Mouse (Mus musculus) cerebellum, adult 2 months (tissue): ENCODE results near the gene Fblim1. TPM values are rescaled to one million over a fixed set of nuclear protein-coding genes. Genes with fewer than 3 reads are reported as not detected.

Experiments
- DNase-seq, 2 experiments: peaks; one replicate each; pipeline ENCODE4 v3.0.0; 2021
- H3K27ac ChIP-seq: fragments of 200-500 bp; 2 replicates; pipeline ENCODE4 v1.5.1; 2012; ENCODE audit warnings: low read length, control low read depth, inconsistent platforms; ENCODE audit not compliant: insufficient read depth
- H3K27me3 ChIP-seq: fragments of 200-500 bp; 2 replicates; pipeline ENCODE4 v1.6.1; 2012; ENCODE audit warnings: inconsistent platforms, mild to moderate bottlenecking, low read length, moderate library complexity; ENCODE audit not compliant: control insufficient read depth, insufficient read depth
- H3K4me1 ChIP-seq: fragments of 200-500 bp; 2 replicates; pipeline ENCODE4 v1.6.1; 2011; ENCODE audit warnings: low read length; ENCODE audit not compliant: control insufficient read depth, insufficient read depth
- H3K4me3 ChIP-seq: fragments of 200-500 bp; replicated peaks from 2 replicates; pipeline ENCODE3; 2011; ENCODE audit warnings: mild to moderate bottlenecking, low read depth, low read length, control low read depth; ENCODE audit not compliant: insufficient read depth
- CTCF ChIP-seq: fragments of 200-500 bp; IDR thresholded peaks from 2 replicates; pipeline ENCODE4 v1.5.1; 2011; ENCODE audit warnings: low read depth, mild to moderate bottlenecking, control low read depth, low read length, moderate library complexity, borderline replicate concordance; ENCODE audit not compliant: insufficient read depth
- POLR2A ChIP-seq: fragments of 200-500 bp; IDR thresholded peaks from 2 replicates; pipeline ENCODE4 v1.6.1; 2011; ENCODE audit warnings: low read length, control low read depth, borderline replicate concordance; ENCODE audit not compliant: insufficient read depth
- WGBS: fragments of 180-500 bp; shearing (Covaris S2); methylation state at CpG from one replicate; pipeline ENCODE4 v1.1.7; 2018; 5-methylcytosine and 5-hydroxymethylcytosine counted together
- polyA plus RNA-seq: library from polyadenylated mRNA; depleted of rRNA; stranded (reverse); fragments of >200 nt; gene quantifications from 2 replicates; pipeline ENCODE4 v1.2.3, GENCODE M21; 2012; rRNA removed

Gene Fblim1
- polyA plus RNA-seq, 1 experiment = 2.6 TPM

GRCm38 (mm10) chr4:141537706-141538407 is 68.0 kb downstream of the Fblim1 start:
- H3K27ac ChIP-seq = peak overlapping the region; percentile 79
- peak; percentile 57 to 67 for DNase-seq
- no peak for TF ChIP-seq POLR2A
- peak overlapping the region; percentile 73 for H3K4me3 ChIP-seq
- WGBS = under 1% methylated on average over 101 of the region's 101 CpGs
- no peaks in the 10 kb centered on the region for H3K27me3 ChIP-seq
- H3K4me1 ChIP-seq = peaks cover 7% of the 10 kb centered on the region; the same call in 1 of the 2 replicates

- TF ChIP-seq POLR2A (no peak), CTCF (no peak)
- H3K27me3 ChIP-seq = no peaks in the 10 kb centered on the region
- H3K27ac ChIP-seq = peak overlapping the region; percentile 35; the same call in 1 of the 2 replicates
- DNase-seq = no peak
- H3K4me3 ChIP-seq = peak overlapping the region; percentile 73
- peaks cover 11% of the 10 kb centered on the region for H3K4me1 ChIP-seq
- WGBS = under 1% methylated on average over 14 of the region's 14 CpGs
Measured at GRCm38 (mm10) chr4:141537226-141537610, 68.7 kb downstream of the Fblim1 start.

GRCm38 (mm10) chr4:141536291-141537225 is 69.3 kb downstream of the Fblim1 start:
- Histone ChIP-seq H3K27ac (peak overlapping the region; percentile 52), H3K27me3 (no peaks in the 10 kb centered on the region), H3K4me3 (peak overlapping the region; percentile 73), H3K4me1 (peaks cover 12% of the 10 kb centered on the region)
- under 1% methylated on average over 61 of the region's 61 CpGs for WGBS
- peak; percentile 70 to 73 for DNase-seq
- TF ChIP-seq POLR2A (peak; percentile 16; the same call in 1 of the 2 replicates), CTCF (no peak)

DNA sequence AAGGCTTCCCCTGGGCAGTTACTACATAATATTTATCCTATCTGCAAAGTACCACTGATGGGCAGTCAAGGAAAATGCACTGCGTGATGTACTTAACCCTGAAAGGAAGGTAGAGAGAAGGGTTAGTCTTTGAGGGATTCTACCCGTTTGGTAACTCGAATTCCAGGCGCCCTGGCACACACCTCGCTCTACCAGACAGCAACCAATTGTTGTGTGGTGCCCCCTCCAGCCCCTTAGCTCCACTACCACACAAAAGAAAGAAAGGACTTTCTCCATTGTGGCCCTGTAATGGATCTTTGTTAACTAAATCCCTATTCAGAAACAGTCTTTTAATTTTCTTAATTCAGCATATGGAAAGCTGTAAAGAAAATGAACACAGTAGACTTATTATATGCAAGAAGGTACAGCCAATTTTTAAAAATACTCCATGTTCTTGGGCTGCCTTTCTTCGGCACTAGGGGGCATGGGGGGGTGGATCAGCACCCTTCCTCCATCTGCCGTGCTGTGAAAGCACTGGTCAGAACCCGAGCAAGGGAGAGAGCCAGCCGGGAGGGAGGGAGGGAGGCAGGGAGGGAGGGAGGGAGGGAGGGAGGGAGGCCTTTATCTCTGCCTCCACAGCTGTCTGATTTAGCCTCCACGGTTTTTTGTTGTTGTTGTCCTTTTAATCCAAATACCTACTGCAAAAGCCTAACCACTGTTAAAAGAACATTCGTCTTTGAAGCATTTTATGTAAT is 70.8 kb downstream of the Fblim1 start:
- WGBS = 6% methylated on average over 11 of the region's 11 CpGs

GRCm38 (mm10) chr4:141530979-141531378 is 74.9 kb downstream of the Fblim1 start:
- Histone ChIP-seq H3K4me1 (peaks cover 21% of the 10 kb centered on the region), H3K4me3 (no peak overlapping the region), H3K27me3 (no peaks in the 10 kb centered on the region), H3K27ac (no peak overlapping the region)
- no peak for DNase-seq
- 74% methylated on average over 15 of the region's 15 CpGs for WGBS
- TF ChIP-seq POLR2A (no peak), CTCF (no peak)

More for the DNA sequence above, 70.8 kb downstream of the Fblim1 start:
- H3K4me1 ChIP-seq = peaks cover 17% of the 10 kb centered on the region
- no peak for TF ChIP-seq POLR2A
- no peak for TF ChIP-seq CTCF
- H3K4me3 ChIP-seq = peak overlapping the region; percentile 73
- H3K27ac ChIP-seq = peak overlapping the region; percentile 69; the same call in 1 of the 2 replicates
- no peaks in the 10 kb centered on the region for H3K27me3 ChIP-seq
- peak; percentile 62 to 76 for DNase-seq

- no peak for DNase-seq
- WGBS = 79% methylated on average over 11 of the region's 11 CpGs
- H3K4me1 ChIP-seq = peaks cover 17% of the 10 kb centered on the region
Measured at GRCm38 (mm10) chr4:141528938-141529337, 77.0 kb downstream of the Fblim1 start.

GRCm38 (mm10) chr4:141526936-141527650 is 78.8 kb downstream of the Fblim1 start:
- no peak for DNase-seq
- no peak overlapping the region for H3K27ac ChIP-seq
- peaks cover 9% of the 10 kb centered on the region for H3K4me1 ChIP-seq
- WGBS = 50% methylated on average over 7 of the region's 7 CpGs
- no peak for TF ChIP-seq POLR2A
- TF ChIP-seq CTCF = no peak
- no peak overlapping the region for H3K4me3 ChIP-seq
- no peaks in the 10 kb centered on the region for H3K27me3 ChIP-seq

More at GRCm38 (mm10) chr4:141528938-141529337, 77.0 kb downstream of the Fblim1 start:
- H3K4me3 ChIP-seq = no peak overlapping the region
- TF ChIP-seq CTCF = no peak
- TF ChIP-seq POLR2A = no peak
- no peaks in the 10 kb centered on the region for H3K27me3 ChIP-seq
- H3K27ac ChIP-seq = no peak overlapping the region

Other genes with a start within 250 kb of the Fblim1 start
- gene Fam131c, start 237.9 kb downstream of the Fblim1 start, polyA plus RNA-seq = 17.9 and 18.2 TPM in 2 replicates
- gene Clcnka, start 207.4 kb downstream of the Fblim1 start, polyA plus RNA-seq = 0.03 TPM in 1 of 2 replicates, not detected in the other
- gene Clcnkb, start 190.1 kb downstream of the Fblim1 start, polyA plus RNA-seq = not detected in 2 replicates
- gene Hspb7, start 185.3 kb downstream of the Fblim1 start, polyA plus RNA-seq = 0.10 and 0.16 TPM in 2 replicates
- 8.7 and 12.9 TPM in 2 replicates for gene Srarp, start 170.0 kb downstream of the Fblim1 start, polyA plus RNA-seq
- gene Zbtb17, start 161.4 kb downstream of the Fblim1 start, polyA plus RNA-seq = 34.7 TPM in 2 replicates
- gene Spen, start 67.5 kb downstream of the Fblim1 start, polyA plus RNA-seq = 16.6 and 18.6 TPM in 2 replicates
- gene Tmem82, start 12.5 kb upstream of the Fblim1 start, polyA plus RNA-seq = 0.57 and 0.73 TPM in 2 replicates
- gene Slc25a34, start 17.7 kb upstream of the Fblim1 start, polyA plus RNA-seq = 7.7 and 9.5 TPM in 2 replicates
- gene Plekhm2, start 58.8 kb upstream of the Fblim1 start, polyA plus RNA-seq = 124 and 130 TPM in 2 replicates
- gene Rsc1a1, start 79.5 kb upstream of the Fblim1 start, polyA plus RNA-seq = 7.4 and 8.1 TPM in 2 replicates
- 20.4 and 21.1 TPM in 2 replicates for gene Ddi2, start 117.3 kb upstream of the Fblim1 start, polyA plus RNA-seq
- gene Agmat, start 140.6 kb upstream of the Fblim1 start, polyA plus RNA-seq = 1.5 and 2.7 TPM in 2 replicates
- gene Dnajc16, start 184.8 kb upstream of the Fblim1 start, polyA plus RNA-seq = 27.3 and 28.1 TPM in 2 replicates
- gene Casp9, start 187.5 kb upstream of the Fblim1 start, polyA plus RNA-seq = 20.0 and 21.8 TPM in 2 replicates
- 0.13 and 0.16 TPM in 2 replicates for gene Cela2a, start 220.1 kb upstream of the Fblim1 start, polyA plus RNA-seq
- not detected in 2 replicates for gene Ctrc, start 240.3 kb upstream of the Fblim1 start, polyA plus RNA-seq